Mouse (Mus musculus) thymus, adult 2 months (tissue): Measurements from ENCODE around the gene Gm6899.

ENCODE experiments used
- CTCF ChIP-seq: fragments of 200-500 bp; IDR thresholded peaks from 2 replicates; pipeline ENCODE4 v1.5.1; 2012; ENCODE audit warnings: mild to moderate bottlenecking, control low read depth, low read length, moderate library complexity, borderline replicate concordance; ENCODE audit not compliant: control insufficient read depth, poor library complexity, insufficient read depth; ENCODE audit errors: extremely low read depth
- POLR2A ChIP-seq: fragments of 200-500 bp; IDR thresholded peaks from 2 replicates; pipeline ENCODE4 v1.6.1; 2012; ENCODE audit warnings: mild to moderate bottlenecking, low read length, control low read depth, moderate library complexity; ENCODE audit not compliant: control insufficient read depth, poor library complexity, insufficient read depth; ENCODE audit errors: extremely low read depth

- TF ChIP-seq CTCF (no peak), POLR2A (no peak)
Observed at GRCm38 (mm10) chr11:26640314-26640785, 47.3 kb downstream of the Gm6899 start.
